Mouse (Mus musculus): Measurements from ENCODE around the gene Vmn1r1. TPM values are rescaled to one million over a fixed set of nuclear protein-coding genes. Genes with fewer than 3 reads are reported as not detected.
"Not testable (repeated sequence)": the region's sequence is repeated elsewhere in the genome, so short reads cannot be mapped to it uniquely, and the experiment has no call there.

The Vmn1r1 gene
- total and polyA plus RNA-seq, 3 experiments: not detected

- Histone ChIP-seq H3K27ac (ENCODE audit: insufficient read depth, low read depth) (no peak overlapping the region), H3K36me3 (replicated peaks in 1 of 2; ENCODE audit: control insufficient read depth in 1 of 2, insufficient read depth in 1 of 2, low read length in 1 of 2) (no peaks in the 10 kb centered on the region), H3K79me2 (replicated peaks; ENCODE audit: control insufficient read depth, extremely low read depth, insufficient read depth, poor library complexity, severe bottlenecking) (no peaks in the 10 kb centered on the region), H3K9ac (ENCODE audit: insufficient read depth, low read depth) (no peak overlapping the region), H3K27me3 (replicated peaks) (no peaks in the 10 kb centered on the region), H3K4me2 (ENCODE audit: insufficient read depth, low read depth, poor library complexity, severe bottlenecking) (no peak overlapping the region), H3K4me1 (ENCODE audit: control insufficient read depth in 1 of 2, insufficient read depth in 2 of 2) (no peaks in the 10 kb centered on the region), H3K4me3 (replicated peaks in 1 of 3; ENCODE audit: low read depth in 2 of 3, low read length in 2 of 3, poor library complexity in 1 of 3) (no peak overlapping the region), H3K9me3 (replicated peaks; ENCODE audit: low read length) (no peaks in the 10 kb centered on the region)
- dilution Hi-C loops (cut with MboI; ENCODE audit: extremely low pct_ligation_motif_present, extremely low pct_unique_long_range_greater_than_20kb, low sequenced_read_pairs): no loop called here
- TF ChIP-seq MYC (IDR thresholded peaks at IDR 0.05; ENCODE audit: low read depth, low read length) (no peak), CTCF (conservative IDR thresholded peaks at IDR 0.05 in 1 of 2, IDR thresholded peaks at IDR 0.05 in 1 of 2; ENCODE audit: low read depth in 2 of 2, low read length in 2 of 2) (peak in 1 of 2 experiments; percentile 7; a peak in 1 of 4 replicates)
- no peak for DNase-seq (ENCODE audit: extremely low read depth)
- in situ Hi-C loops (cut with MboI; ENCODE audit: low pct_ligation_motif_present, low pct_unique_long_range_greater_than_20kb, low sequenced_read_pairs): no loop called here
Measured at GRCm38 (mm10) chr1:182191181-182191580, 26.9 kb upstream of the Vmn1r1 start.

- Histone ChIP-seq H3K27ac (ENCODE audit: insufficient read depth, low read depth) (no peak overlapping the region), H3K27me3 (replicated peaks) (no peaks in the 10 kb centered on the region), H3K4me3 (replicated peaks in 1 of 3; ENCODE audit: low read depth in 2 of 3, low read length in 2 of 3, poor library complexity in 1 of 3) (no peak overlapping the region), H3K9me3 (replicated peaks; ENCODE audit: low read length) (no peaks in the 10 kb centered on the region), H3K4me1 (ENCODE audit: control insufficient read depth in 1 of 2, insufficient read depth in 2 of 2) (no peaks in the 10 kb centered on the region), H3K36me3 (replicated peaks in 1 of 2; ENCODE audit: control insufficient read depth in 1 of 2, insufficient read depth in 1 of 2, low read length in 1 of 2) (no peaks in the 10 kb centered on the region), H3K9ac (ENCODE audit: insufficient read depth, low read depth) (no peak overlapping the region), H3K79me2 (replicated peaks; ENCODE audit: control insufficient read depth, extremely low read depth, insufficient read depth, poor library complexity, severe bottlenecking) (no peaks in the 10 kb centered on the region), H3K4me2 (ENCODE audit: insufficient read depth, low read depth, poor library complexity, severe bottlenecking) (no peak overlapping the region)
- dilution Hi-C loops (cut with MboI; ENCODE audit: extremely low pct_ligation_motif_present, extremely low pct_unique_long_range_greater_than_20kb, low sequenced_read_pairs) (no loop called here), in situ Hi-C loops (cut with MboI; ENCODE audit: low pct_ligation_motif_present, low pct_unique_long_range_greater_than_20kb, low sequenced_read_pairs) (no loop called here)
- no peak for DNase-seq (ENCODE audit: extremely low read depth)
- TF ChIP-seq KAT2A (IDR thresholded peaks at IDR 0.05; ENCODE audit: insufficient replicate concordance, low read length) (no peak), CHD1 (IDR thresholded peaks at IDR 0.05; ENCODE audit: low read depth, low read length) (no peak), E2F4 (IDR thresholded peaks at IDR 0.05; ENCODE audit: insufficient replicate concordance, low read depth, low read length) (no peak), CHD2 (IDR thresholded peaks at IDR 0.05; ENCODE audit: low read length) (no peak), JUN (IDR thresholded peaks at IDR 0.05; ENCODE audit: insufficient read depth, low read depth, low read length) (no peak), JUND (conservative IDR thresholded peaks at IDR 0.05; ENCODE audit: low read depth, low read length) (no peak), MYC (IDR thresholded peaks at IDR 0.05; ENCODE audit: low read depth, low read length) (no peak), EP300 (IDR thresholded peaks at IDR 0.05; ENCODE audit: low read length) (no peak), ZMIZ1 (IDR thresholded peaks at IDR 0.05; ENCODE audit: low read depth, low read length) (no peak)
Measured at GRCm38 (mm10) chr1:182189669-182190440, 25.6 kb upstream of the Vmn1r1 start.

- DNase-seq (ENCODE audit: extremely low read depth); H3K27me3 ChIP-seq (replicated peaks); H3K79me2 ChIP-seq (replicated peaks; ENCODE audit: control insufficient read depth, extremely low read depth, insufficient read depth, poor library complexity, severe bottlenecking); H3K4me3 ChIP-seq (replicated peaks in 1 of 3; ENCODE audit: low read depth in 2 of 3, low read length in 2 of 3, poor library complexity in 1 of 3); dilution Hi-C loops (cut with MboI; ENCODE audit: extremely low pct_ligation_motif_present, extremely low pct_unique_long_range_greater_than_20kb, low sequenced_read_pairs); H3K36me3 ChIP-seq (replicated peaks in 1 of 2; ENCODE audit: control insufficient read depth in 1 of 2, insufficient read depth in 1 of 2, low read length in 1 of 2); in situ Hi-C loops (cut with MboI; ENCODE audit: low pct_ligation_motif_present, low pct_unique_long_range_greater_than_20kb, low sequenced_read_pairs); H3K9me3 ChIP-seq (replicated peaks; ENCODE audit: low read length); H3K9ac ChIP-seq (ENCODE audit: insufficient read depth, low read depth); H3K4me1 ChIP-seq (ENCODE audit: control insufficient read depth in 1 of 2, insufficient read depth in 2 of 2); H3K27ac ChIP-seq (ENCODE audit: insufficient read depth, low read depth); H3K4me2 ChIP-seq (ENCODE audit: insufficient read depth, low read depth, poor library complexity, severe bottlenecking): not testable (repeated sequence)
Measured at GRCm38 (mm10) chr1:182182449-182182848, 18.2 kb upstream of the Vmn1r1 start.

Data from CH12.LX (cell line).